Mouse (Mus musculus): Measurements from ENCODE around the gene Nhlh2. TPM values are rescaled to one million over a fixed set of nuclear protein-coding genes. Genes with fewer than 3 reads are reported as not detected.

The Nhlh2 gene
- polyA plus RNA-seq, 1 experiment = not detected

DNA sequence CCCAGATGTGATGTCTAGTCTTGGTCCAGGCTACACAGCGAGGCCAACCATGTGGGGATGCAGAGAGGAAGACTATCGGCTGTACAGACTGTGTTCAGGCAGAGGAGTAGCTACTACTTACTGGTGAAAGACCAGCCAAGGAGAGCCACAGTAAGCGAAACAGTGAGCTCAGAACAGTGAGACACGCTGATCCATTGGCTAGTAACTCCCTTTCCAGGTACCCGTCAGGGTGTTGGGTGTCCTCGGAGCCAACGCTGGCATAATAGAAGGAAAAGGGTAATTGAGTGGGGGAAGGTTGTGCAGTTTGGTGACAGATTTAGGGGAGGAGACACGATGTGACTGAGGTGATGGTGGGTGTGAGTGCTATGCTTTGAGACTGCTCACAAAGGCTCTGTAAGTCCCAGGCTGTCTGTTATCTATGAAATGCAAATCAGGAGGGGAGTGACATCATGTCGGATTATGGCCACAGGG is 15.1 kb downstream of the Nhlh2 start:
- DNase-seq (ENCODE audit: low spot score) = no peak

DNA sequence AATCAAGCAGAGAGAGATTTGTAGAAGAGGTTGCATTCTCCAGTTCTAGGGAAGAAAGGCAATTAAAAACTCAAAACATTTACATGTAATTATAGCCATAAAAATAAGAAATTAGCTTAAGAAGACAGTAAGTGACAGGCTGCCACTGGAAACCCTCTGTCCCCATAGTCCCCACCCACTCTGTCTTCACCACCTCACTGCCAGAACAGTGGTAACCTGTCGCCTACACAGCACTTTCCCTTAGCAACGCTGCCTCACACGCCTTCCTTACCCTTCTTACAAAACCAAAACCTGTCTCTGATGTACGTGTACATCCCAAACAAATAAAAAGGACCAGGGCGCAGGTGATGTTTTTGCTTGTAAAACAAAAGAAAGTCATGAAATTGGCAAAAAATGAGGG is 15.8 kb downstream of the Nhlh2 start:
- no peak for DNase-seq (ENCODE audit: low spot score)

DNA sequence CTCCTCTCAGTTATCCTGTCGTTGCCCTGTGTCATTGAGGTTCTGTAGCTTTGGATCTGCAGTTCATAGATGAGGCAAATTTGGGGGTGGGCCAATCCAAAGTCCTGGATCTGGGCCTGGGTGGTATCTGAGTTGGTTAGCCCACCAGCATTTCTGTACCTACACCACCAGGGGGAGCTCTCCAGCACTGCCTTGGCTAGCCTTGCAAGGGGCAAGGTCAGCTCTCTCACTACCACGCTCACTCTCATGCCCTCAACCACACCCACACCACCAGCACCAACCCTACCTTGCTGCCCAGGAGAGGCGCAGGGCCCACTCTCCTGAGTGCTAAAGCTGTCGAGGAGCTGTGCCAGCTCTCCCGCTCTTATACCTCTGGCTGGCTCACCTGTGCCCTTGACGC is 18.0 kb downstream of the Nhlh2 start:
- DNase-seq (ENCODE audit: low spot score) = no peak

DNA sequence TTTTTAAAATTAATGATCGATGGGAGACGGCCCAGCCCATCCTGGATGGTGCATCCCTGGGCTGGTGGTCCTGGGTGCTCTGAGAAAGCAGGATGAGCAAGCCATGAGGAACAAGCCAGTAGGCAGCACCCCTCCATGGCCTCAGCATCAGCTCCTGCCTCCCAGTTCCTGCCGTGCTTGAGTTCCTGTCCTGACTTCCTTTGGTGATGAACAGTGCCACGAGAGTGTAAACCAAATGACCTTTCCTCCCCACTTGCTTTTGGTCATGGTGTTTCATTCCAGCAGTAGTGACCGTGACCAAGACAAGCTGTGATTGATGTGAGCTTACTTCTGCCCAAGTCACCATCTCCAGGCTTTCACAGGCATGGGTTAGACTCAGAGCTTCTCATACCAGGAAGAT is 27.9 kb downstream of the Nhlh2 start:
- no peak for DNase-seq (ENCODE audit: low spot score)

DNA sequence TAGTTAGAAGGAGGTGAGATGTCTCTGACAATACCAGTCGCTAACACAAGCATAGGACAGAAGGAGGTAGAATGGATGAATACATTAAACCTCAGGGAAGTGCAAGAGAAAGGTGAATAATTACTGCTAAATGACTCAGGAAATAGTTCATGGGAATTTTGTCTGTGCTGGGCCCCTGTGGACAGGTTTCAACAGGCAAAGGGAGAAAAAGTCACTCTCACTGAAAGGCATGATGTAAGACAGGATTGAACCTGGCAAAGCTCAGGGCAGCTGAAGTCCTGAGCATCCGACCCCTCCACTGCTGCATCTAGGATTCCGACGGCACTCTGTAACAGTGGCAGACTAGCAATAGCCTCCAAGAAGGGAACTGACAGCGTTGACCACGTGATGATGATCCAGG is 28.7 kb downstream of the Nhlh2 start:
- no peak for DNase-seq (ENCODE audit: low spot score)

DNA sequence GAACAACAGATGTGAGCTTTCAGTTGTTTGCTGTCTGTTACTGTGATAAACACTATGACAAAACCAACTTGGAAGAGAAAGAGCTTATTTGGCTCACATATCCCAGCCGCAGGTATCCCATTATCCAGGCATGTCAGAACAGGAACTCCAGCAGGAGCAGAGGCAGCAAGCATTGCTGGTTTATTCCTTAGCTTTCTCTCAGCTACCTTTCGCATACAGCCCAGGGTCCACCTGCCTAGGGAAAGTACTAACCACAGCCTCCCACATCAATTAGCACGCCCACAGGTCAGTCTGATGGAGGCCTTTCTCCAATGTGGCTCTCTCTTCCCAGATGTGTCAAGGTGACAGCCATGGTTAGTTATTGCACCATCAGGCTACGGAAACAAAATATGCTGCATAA is 31.8 kb downstream of the Nhlh2 start:
- no peak for DNase-seq (ENCODE audit: low spot score)

DNA sequence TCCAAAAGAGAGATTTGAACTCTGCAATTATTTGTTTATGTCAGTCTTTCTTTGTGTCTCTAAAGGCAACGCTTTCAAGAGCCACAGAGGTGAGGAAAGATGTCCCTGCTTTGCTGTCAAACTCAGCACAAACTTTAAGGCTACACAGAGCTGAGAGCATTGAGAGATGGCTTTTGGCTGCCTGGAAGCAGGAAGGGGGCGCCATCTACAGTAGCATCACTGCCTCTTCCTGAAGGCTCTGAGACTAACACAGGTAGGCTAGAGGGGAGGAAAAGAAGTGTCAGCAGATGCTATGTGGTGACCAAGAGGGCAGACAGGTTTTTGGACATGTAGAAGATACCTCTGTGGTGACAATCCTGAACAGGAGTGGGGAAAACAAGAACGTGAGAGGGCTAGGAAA is 35.2 kb downstream of the Nhlh2 start:
- no peak for DNase-seq (ENCODE audit: low spot score)

DNA sequence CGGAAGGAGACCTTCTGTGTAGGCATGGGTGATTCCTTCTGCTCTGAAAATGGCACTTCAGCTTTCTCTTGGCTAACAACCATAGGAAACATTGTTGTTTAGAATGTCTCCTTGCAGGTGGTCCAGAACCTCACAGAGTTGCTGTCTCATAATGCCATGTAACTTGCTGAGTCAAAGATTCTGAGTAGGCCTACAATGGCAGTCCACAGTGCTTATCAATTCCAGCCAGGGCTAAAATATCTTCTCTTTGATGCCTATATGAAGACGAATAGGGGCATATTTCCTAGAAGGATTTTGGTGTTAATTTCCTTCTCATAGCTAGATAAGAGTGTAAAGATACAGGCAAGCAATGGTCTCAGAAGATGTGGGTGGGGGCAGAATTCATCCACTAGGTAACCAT is 37.7 kb downstream of the Nhlh2 start:
- DNase-seq (ENCODE audit: low spot score) = no peak

DNA sequence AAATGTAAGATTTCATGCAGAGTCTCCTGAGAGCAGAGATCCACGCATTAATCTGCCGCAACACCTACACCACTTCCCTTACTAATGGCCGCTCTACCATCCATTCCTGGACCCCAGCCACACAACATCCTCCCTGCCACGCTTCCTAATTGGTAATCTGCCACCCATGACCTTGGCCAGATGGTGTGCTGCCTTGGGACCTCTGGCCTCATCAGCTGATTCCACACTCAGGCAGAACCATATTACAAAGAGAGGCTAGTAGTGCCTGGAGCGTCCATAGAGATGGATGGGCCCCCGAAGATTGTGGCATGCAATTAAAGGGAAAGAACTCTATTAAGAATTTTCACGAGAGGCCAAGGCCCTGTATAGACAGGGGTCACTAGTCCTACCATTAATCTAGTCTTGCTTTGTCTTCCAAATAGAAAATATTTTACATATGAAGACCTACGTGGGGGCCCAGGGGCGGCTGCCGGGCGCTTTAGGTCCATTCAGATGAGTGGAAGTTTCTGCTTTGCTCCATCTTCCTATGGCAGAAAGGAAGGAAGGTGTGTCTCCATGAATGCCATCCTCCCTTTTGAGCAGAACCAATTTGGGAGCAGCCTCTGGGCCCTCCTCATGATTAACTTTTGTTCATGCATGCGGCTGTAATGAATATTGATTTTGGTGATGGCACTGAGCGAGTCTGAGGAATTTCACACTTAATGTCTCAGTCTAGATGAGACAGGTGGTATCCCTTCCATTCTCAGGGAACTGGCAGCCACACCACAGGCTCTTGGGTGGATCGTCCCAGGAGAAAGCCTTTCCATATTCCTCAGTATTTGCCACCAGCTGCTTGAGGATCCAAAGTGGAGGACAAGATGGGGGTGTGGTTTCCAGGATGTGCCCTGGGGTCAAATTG is 39.6 kb downstream of the Nhlh2 start:
- no peak for DNase-seq (ENCODE audit: low spot score)

DNA sequence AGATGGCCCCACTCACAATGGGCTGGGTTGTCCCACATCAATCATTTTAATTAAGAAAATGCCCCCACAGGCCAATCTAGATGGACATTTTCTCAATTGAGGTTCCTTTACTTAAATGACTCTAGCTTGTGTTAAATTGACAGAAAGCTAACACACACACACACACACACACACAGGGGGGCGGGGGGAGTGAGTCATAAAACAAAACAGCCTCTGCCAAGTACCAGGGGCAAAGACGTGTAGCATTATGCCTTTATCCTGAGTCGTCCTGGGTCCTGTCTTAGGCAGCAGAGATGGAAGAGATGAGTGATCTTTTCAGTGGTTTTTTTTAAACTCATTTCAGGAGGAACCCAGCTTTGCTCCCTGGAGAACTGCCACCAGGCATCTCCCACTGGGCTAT is 42.2 kb downstream of the Nhlh2 start:
- no peak for DNase-seq (ENCODE audit: low spot score)

DNA sequence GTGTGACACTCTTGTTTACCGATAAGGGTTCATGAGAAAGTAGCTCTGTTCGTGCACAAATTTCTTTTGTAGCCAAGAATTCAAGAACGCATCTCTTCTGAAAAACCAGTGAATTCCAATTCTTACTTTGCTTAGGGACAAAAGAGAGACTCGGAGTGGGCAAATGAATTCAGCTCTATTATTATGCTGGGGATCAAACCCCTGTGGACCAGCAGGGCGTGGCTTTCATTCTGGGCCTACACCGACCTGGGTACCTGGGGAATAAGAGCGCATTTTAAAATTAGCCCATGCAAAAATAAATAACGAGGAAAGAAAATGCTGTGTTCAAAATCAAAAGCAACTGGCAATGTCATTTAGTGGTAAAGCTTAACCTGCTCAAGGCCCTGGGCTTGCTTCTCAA is 43.4 kb downstream of the Nhlh2 start:
- DNase-seq (ENCODE audit: low spot score) = no peak

DNA sequence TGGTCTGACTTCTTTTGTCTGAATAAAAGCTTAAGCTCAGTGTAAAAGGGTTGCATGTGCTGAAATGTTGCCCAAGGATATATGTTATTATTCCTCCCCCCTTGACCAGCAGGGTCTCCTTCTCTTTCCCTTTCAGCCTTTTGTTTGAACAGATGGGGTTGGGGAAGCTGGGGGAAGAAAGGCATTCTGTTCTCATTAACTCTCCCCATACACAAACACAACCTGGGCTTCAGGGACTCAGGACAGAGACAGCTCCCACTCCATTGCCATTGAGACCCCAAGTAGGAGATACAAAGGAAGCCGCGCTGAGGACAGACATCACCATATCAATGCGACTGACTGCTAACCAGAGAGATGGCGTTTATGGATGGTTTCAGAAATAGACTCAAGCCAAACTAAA is 46.0 kb downstream of the Nhlh2 start:
- DNase-seq (ENCODE audit: low spot score) = no peak

DNA sequence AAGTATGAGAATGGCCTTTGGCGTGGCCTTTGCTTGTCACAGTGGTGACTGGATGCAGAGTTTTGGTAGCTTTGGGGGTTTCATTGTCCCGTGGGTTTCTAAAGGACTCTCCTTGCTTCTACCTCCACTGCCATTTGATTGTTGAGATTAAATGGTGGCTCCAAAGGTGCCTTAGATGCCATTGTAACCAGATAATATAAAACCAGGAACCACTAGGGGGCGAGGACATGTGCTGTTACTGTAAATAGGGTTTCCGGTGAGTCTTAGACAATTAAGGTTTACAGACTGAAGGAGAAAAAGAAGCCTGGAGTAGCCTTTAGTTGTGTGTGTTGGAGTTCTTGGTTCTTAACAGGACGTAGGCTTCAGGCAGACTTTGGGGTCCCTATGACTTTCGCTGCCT is 50.2 kb downstream of the Nhlh2 start:
- DNase-seq (ENCODE audit: low spot score) = no peak

DNA sequence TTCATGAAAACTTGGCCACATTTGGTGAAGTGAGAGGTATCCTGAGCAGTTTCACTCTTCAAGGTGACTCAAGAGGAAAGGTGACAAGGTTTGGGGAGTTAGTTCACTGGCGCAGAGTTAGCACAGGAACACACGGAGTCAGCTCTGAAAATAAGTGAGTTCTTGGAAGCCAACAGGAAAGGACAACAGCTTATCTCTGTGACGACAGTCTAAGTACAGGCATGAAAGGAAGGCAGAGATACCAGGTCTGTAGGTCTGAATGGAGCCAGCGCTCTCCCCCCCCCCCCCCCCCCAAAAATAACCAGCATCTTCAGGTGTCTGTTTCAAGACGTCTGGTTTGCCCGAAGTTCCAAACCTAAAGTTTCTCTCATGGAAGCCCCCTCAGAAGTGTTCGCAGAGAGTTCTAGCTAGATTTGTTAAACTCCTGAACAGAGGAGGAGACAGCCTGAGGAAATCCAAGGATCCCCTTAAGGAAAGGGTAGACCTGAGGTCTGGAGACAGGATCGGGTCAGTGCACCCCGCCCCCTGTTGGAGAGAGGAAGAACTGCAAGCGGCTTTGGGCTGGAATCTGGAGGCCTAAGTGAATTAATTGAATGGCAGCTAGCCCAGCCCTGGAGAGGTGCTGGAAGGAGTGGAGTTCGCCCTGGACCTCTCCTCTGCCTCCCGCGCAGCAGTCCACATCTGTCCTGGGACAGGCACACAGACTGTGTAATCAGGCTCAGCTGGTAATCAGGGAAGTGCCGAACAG is 52.2 kb downstream of the Nhlh2 start:
- no peak for DNase-seq (ENCODE audit: low spot score)

DNA sequence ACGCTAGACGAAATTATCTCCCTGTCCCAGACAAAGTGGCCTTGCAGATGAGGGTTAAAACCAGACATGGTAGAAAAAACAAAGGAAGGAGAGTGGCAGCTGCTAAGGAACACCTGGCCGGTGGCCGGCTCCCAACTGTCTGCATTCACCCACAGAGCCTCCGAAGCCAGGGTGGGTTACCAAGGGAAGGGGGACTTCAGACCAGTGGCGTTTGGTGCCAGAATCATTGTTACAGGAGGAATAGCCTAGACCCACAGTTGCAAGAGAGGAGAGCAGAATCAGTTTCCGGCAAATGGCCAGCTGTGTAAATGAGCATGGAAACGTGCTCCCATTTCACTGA is 52.8 kb downstream of the Nhlh2 start:
- no peak for DNase-seq (ENCODE audit: low spot score)

DNA sequence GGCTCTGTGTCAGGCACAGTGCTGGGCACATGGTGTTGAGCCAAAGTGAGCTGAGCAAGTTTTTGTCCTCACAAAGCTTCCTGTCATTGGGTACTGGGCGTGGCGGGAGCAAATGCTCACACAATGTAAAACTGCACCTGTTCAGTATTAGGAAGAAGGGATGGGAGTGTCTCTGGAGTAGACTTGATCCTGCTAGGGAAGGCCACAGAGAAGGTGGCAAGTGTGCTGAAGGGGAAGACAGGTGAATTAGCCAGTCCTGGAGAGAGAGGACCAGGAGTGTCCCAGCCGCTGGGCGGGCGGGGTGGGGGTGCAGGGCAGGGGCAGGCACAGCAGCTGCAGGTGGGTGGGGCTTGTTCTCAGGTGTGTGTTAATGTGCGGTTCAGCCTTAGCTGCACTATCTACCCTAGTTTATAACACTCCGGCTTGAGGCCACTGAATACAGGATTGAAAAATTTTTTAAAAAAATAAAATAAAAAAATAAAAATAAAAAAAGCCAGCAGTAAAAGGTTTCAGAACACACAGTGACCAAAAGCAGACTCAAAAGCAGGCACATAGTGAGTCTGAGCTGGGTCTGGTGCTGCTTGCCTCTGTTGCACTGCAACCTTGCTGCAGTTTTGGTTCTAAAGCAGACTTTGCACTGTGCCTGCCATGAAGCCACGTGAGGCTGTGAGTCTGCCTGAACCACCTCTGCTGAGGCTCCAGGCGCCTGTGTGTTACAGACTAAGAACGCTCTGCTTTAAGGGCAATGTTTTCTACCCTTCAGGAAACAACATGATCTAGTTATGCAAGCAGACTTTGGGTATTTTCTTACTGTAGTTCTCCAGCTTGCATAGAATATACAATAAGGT is 53.6 kb downstream of the Nhlh2 start:
- no peak for DNase-seq (ENCODE audit: low spot score)

DNA sequence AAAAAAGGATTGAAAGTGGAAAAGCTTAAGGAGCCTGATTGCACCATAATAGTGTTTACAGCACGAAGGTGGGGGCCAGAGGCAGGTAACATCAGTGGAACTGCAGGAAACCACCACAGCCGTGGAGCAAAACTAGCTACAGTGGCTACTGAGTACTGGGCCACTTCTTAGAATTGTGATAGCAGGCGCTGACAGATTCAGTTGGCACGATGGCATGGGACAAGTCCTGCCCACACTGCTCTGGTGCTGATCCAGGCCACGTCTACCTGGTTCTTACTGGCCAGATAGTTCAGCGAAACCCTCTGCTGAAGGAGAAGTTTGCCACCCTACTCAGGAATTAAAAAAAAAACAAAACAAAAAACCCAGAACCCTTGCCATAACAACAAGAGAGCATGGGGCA is 54.7 kb downstream of the Nhlh2 start:
- no peak for DNase-seq (ENCODE audit: low spot score)

Other genes starting within 250 kb of the Nhlh2 start
- 1.7 and 2.2 TPM in 2 replicates for gene Mab21l3, start 161.1 kb upstream of the Nhlh2 start, polyA plus RNA-seq (2012; rRNA removed)
- 7.1 and 8.4 TPM in 2 replicates for gene Slc22a15, start 85.6 kb upstream of the Nhlh2 start, polyA plus RNA-seq (2012; rRNA removed)
- 52.0 and 91.3 TPM in 2 replicates for gene Casq2, start 76.3 kb downstream of the Nhlh2 start, polyA plus RNA-seq (2012; rRNA removed)
- gene Vangl1, start 194.6 kb downstream of the Nhlh2 start, polyA plus RNA-seq (2012; rRNA removed) = 22.2 and 30.7 TPM in 2 replicates

All from urinary bladder, adult 2 months (tissue).